Comparison of ENCODE assay signal across 8 mouse cellular contexts in genomic region chr5:30232271-30232971, GRCm38 (mm10). TPM values are rescaled to one million over a fixed set of nuclear protein-coding genes. Genes with fewer than 3 reads are reported as not detected.
DNase-seq lines count a peak whose midpoint lies in the region; ATAC-seq lines count a peak whose summit lies in the region.

Selenoi (plus strand) TSS chr5:30232581.

- peak; percentile 99 for DNase-seq in NIH3T3 (ENCODE audit: low read depth)
- peak; percentile 99 to 100 for DNase-seq in cerebellum, postnatal 10 days
- DNase-seq in frontal cortex, postnatal 10 days (ENCODE audit: low spot score in 2 of 2) = peak; percentile 98 to 99
- DNase-seq in layer of hippocampus, postnatal 14 days (ENCODE audit: low spot score in 2 of 2) = peak; percentile 96 to 100
- peak; percentile 99 for DNase-seq in lung, postnatal 14 days
- DNase-seq in retina, adult 2 months (ENCODE audit: low read depth, low spot score) = peak; percentile 95
- DNase-seq in thymus, postnatal 36 days = peak; percentile 99 to 100

- peak within 1 kb of the TSS; percentile 79 for H3K4me3 ChIP-seq in hindbrain, embryonic 12.5 days

- H3K36me3 ChIP-seq in hindbrain, embryonic 12.5 days = peaks cover 5% of the 10 kb centered on the region

- H3K9me3 ChIP-seq in hindbrain, embryonic 12.5 days (replicated peaks) = no peaks in the 10 kb centered on the region

- no peaks in the 10 kb centered on the region for H3K27me3 ChIP-seq in hindbrain, embryonic 12.5 days

- H3K27ac ChIP-seq in hindbrain, embryonic 12.5 days = peak within 1 kb of the TSS; percentile 93

- ATAC-seq in hindbrain, embryonic 12.5 days (ENCODE audit: low FRiP score) = peak; percentile 100

- H3K9ac ChIP-seq in hindbrain, embryonic 12.5 days = peak within 1 kb of the TSS; percentile 86

- peak within 1 kb of the TSS; percentile 79 for H3K4me2 ChIP-seq in hindbrain, embryonic 12.5 days (replicated peaks)

- H3K4me1 ChIP-seq in hindbrain, embryonic 12.5 days = peaks cover 26% of the 10 kb centered on the region

- 4% methylated on average over 70 of the region's 71 CpGs for WGBS in hindbrain, embryonic 12.5 days

RNA-seq across cellular contexts. Expression of gene Selenoi, which starts in this region (rescaled TPM):
- polyA plus RNA-seq in hindbrain, embryonic 12.5 days (2016; fragmentation: Nextera tagmentation; extraction: Ambion mirVana) = 22.8 and 23.3 TPM in 2 replicates
- total RNA-seq in layer of hippocampus, postnatal 14 days (2021) = 10 to 100 TPM; 42.8 to 57.1 TPM

Comparison
In these comparisons a context has a peak if more than half of its experiments do, and no peak if none do; other contexts are left out.
1. Peak in every context shown above with its lines: DNase-seq, ATAC-seq, H3K4me3 ChIP-seq and H3K27ac ChIP-seq.